Mouse (Mus musculus) adrenal gland, postnatal 36 days (tissue): ENCODE results near the gene Apbb2. TPM values are rescaled to one million over a fixed set of nuclear protein-coding genes. Genes with fewer than 3 reads are reported as not detected.
"Not testable (repeated sequence)": the region's sequence is repeated elsewhere in the genome, so short reads cannot be mapped to it uniquely, and the experiment has no call there.

Experiments
- DNase-seq, 2 experiments: peaks; one replicate each; pipeline ENCODE4 v3.0.0; 2021; ENCODE audit warnings: mixed read lengths in 1 of 2
- total RNA-seq, 2 experiments: library from RNA; stranded (reverse); gene quantifications; 2 replicates each; pipeline ENCODE4 v1.2.3; 2021

Gene Apbb2
- total RNA-seq, 2 experiments from 2014 or later, result 69.0 to 71.7 TPM

DNA sequence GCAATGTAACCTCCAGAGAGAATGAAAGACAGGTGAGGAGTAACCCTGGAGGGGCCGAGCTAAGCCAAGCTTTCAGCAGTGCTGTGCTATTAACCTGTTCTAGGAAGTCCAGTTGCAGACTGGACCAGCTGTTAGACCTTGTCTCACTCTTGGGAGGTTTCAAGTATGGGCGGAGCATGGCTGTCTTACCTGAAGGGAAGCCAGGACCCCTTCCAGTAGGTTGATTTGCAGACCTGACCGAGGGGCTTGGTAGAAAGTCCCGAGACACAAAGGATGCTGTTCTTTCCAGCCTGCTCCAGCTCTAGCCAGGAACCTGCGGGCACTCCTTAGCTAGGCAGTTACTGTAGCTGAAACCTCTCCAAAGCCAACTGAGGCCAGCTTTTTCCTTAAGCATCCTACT, 322.5 kb downstream of the Apbb2 start:
- DNase-seq, result no peak

DNA sequence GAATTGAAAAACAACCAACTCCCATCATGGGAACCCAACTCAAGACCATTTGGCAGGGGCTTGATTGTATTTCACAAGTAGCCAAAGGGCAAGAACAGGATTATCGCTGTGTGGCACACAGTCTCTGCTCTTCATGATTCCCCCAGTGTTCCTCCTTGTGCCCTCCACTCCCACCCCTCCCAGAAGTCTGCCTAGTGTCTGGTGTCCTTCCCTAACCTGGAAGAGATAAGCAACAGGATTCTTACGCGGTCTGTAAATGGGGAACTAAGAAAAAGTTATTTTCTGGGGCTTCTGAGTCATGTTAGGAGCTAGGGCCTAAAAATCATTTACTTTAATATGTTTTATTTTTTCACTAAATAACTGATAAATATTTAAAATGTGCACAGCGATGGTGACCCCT, 323.6 kb downstream of the Apbb2 start:
- no peak for DNase-seq

- DNase-seq, result peak in 1 of 2 experiments; percentile 17
Measured at GRCm38 (mm10) chr5:66294106-66294625, 324.4 kb downstream of the Apbb2 start.

DNA sequence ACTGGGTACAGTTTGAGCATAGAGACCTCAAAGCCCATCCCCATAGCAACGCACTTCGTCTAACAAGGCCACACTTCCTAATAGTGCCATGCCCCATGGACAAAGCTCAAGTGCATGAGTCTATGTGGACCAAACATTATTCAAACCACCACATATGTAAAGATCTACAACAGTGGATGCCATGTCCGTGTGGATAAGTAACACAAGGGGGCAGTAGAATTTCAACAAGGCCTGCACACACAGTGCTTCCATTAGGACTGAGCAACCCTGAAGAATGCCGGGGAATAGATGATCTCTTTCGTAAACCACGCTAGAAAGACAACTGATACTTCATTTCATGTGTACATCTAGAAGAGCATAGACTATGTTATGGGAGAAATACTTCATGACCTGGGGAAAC, 337.8 kb downstream of the Apbb2 start:
- DNase-seq, result no peak

DNA sequence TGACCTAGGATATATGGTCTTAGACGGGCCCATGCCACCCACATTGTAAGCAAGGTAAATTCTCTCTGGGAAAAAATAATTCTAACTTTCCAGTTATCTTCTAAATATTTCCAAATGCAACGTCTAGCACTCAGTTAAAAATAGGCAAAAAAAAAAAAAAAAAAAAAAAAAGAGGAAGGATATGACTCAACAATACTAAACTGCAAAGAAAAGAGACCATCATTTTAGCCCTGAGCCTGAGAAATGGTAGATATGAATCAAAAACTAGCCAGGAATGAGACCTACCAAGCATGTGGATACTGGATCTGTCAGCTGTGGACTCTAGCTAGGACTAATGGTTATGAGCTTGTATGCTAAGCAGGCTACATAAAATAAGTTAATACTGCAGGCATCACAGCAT, 338.9 kb downstream of the Apbb2 start:
- DNase-seq, result no peak

DNA sequence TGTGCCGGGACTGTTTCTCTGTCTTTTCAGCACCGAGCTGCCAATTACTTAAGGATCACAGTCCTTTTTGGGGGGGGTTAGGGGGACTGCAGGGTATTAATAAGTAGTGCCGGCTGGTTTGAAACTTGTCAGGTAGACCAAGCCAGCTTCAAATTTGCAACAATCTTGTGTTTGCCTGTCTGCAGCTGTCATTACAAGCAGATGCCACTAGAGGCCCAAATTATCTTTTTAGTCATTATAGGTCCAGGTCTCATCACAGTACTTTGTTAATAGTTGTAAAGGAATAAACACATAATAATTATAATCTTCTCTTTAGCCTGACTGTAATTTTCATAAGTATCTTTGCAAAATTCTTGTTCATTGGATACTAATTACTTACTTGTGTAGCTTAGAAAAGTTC, 344.2 kb downstream of the Apbb2 start:
- no peak for DNase-seq

DNA sequence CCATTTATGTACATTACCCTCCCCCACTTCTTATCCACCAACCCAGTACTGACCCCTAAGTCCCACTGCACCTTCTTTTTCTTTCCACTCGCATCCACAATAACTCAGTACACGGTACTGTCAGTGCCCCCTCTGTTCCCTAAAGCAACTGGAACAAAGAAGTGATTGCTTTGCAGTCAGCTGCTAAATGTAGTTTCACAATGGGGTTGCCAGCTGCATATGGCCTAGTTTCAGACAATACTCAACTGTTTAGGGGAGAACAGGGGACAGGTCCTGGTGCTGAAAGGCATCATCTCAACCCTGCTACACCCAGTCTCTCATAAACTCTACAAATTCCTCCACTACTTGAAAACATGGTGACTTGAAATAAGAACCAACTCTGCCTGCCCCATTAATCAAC, 347.4 kb downstream of the Apbb2 start:
- no peak for DNase-seq

DNA sequence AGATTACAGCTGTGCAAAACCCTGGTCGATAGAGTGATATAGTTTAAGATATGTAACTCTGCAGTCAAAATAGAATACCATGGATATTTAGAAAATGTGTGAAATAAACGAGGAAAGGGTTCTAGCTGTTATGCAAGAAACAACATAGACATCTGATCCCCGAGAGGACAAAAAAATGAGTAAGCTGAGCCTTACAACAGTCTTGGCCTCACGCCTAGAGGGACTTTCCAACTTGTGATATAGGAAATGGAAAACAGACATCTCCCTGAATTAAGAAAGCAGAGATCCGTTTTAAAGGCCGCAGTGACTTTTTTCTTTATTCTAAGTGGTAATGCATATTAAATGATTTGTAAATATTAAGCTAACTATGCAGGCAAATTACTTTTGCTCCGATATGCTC, 349.0 kb downstream of the Apbb2 start:
- DNase-seq, result peak; percentile 63 to 66

- DNase-seq, result peak; percentile 37 to 53
Measured at GRCm38 (mm10) chr5:66263398-66263797, 355.2 kb downstream of the Apbb2 start.

- no peak for DNase-seq
Measured at GRCm38 (mm10) chr5:66262475-66262874, 356.1 kb downstream of the Apbb2 start.

DNA sequence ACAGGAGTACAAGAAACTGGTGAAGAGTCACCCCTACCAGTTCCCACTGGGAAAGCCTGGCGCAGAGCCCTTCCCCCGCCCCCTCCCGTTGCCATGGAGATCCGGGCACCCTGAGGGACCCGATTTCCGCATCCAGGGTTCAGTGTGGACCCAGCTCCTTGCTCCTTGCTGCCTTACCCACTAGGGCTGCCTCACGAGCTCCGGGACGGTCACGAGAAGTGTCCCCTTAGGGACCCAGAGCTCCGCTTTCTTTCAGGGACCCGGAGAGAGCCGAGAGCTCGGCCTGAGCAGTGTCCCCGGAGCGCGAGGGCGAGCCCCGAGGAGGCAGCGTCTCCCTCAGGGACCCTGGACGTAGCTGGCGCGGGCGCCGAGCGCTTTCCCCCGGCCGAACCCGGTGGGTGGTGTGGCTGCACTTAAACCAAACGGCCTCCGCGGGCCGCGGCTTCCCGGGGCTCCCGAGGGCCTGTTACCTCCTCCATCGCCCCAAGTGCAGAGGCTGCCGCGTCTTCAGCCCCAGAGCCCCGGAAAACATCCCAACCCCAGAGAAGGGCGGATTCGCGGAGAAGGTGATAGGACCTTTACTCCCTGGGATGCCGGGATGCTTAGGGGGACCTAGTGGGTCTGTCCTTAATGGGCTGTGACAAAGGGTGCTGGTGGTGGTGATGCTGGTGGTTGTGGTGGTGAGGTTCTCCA, 358.7 kb downstream of the Apbb2 start, which contains the start of gene Nsun7:
Nsun7 (plus strand) TSS at position 142 of the 693 bp plus-strand sequence.
- peak; percentile 88 to 93 for DNase-seq

DNA sequence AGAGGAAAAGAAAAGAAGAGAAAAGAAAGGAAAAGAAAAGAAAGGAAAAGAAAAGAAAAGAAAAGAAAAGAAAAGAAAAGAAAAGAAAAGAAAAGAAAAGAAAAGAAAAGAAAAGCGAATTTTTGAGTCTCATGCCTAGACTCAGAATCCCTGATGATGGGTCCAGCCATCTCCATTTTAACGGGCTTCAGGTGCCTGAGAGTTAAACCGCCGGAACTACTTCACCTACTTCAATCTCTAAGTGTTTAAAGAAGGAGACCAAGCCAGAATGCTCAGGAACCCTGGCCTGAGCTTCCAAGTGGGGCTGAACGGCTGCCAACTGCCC, 359.2 kb downstream of the Apbb2 start:
- not testable (repeated sequence) for DNase-seq

- DNase-seq, result peak; percentile 20 to 43
Measured at GRCm38 (mm10) chr5:66259000-66259399, 359.6 kb downstream of the Apbb2 start.

- no peak for DNase-seq
Measured at GRCm38 (mm10) chr5:66255044-66255443, 363.5 kb downstream of the Apbb2 start.

DNA sequence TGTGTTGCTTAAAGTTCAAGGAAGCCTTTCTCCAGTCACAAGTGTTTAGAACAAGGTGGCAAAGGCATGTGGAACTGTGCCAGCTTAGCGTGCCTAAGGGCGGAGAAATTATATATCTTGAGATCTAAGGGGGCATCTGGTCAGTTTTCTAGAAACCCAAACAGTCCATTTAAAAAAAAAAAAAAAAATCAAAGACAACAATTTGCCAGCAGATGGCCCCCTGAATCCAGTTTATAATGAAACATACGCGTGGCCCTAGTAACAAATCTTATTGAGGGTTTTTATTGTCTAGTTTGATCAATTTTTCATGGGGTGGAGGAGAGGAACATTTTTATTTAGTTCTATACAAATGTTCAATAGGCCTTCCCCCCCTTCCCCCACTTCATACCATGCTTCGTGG, 365.4 kb downstream of the Apbb2 start:
- no peak for DNase-seq

Other genes with a start within 250 kb of the Apbb2 start
- 10 to 100 TPM; 53.4 to 87.8 TPM for gene Uchl1, start 57.3 kb upstream of the Apbb2 start, total RNA-seq
- gene Limch1, start 127.0 kb upstream of the Apbb2 start, total RNA-seq, result 10 to 100 TPM; 88.4 to 88.6 TPM